Mouse (Mus musculus) ES-Bruce4 (cell line): ENCODE data around the gene Ston1.

Source experiments
- CTCF ChIP-seq: IDR thresholded peaks from one replicate; pipeline ENCODE4 v1.8.1; 2011; ENCODE audit warnings: low read depth, low read length
- EP300 ChIP-seq: IDR thresholded peaks from 2 replicates; pipeline ENCODE4 v1.6.1; 2011; ENCODE audit warnings: low read depth, low read length; ENCODE audit not compliant: insufficient read depth

- TF ChIP-seq EP300 (no peak), CTCF (no peak)
These were observed 68.6 kb downstream of the Ston1 start for GRCm38 (mm10) chr17:88666076-88666475.
